ENCODE assay signal across 27 mouse cellular contexts in the genomic region with DNA sequence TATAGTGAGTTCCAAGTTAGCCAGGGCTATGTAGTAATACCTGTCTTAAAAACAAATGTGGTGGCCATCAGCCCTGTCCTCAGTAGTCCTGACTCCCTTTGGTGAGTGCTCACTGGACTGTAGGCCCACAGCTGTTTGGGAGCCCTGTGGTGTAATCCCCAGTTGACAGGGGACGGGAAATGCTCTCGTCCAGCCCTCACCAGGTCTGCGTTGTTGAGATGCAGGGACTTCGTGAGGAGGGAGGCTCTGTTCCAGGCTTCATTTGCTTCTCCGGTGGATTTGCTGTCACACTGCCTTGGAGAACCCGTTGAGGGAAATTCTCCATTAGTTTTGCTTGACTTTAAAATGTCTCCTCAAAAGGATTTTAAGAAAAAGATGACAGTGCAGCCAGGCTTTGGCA.
"Had no signal": no experiment of that assay in that cellular context is flagged by ENCODE, and none has a peak within 500 bp of the region (broad histone marks: within the 10 kb centered on the region; RNA-seq: fewer than 3 reads in every experiment).

No protein-coding gene starts in this region.

- H3K4me3 ChIP-seq: embryonic facial prominence, embryonic 12.5 days; embryonic facial prominence, embryonic 13.5 days; embryonic facial prominence, embryonic 15.5 days; erythroblast, embryonic 14.5 days; forebrain, embryonic 10.5 days; forebrain, embryonic 12.5 days; forebrain, embryonic 13.5 days; forebrain, embryonic 15.5 days; gastrocnemius, adult 2 months had no signal

- H3K9me3 ChIP-seq: embryonic facial prominence, embryonic 12.5 days; embryonic facial prominence, embryonic 13.5 days; embryonic facial prominence, embryonic 15.5 days; forebrain, embryonic 10.5 days; forebrain, embryonic 12.5 days; forebrain, embryonic 13.5 days; forebrain, embryonic 15.5 days had no signal

- ATAC-seq: forebrain, embryonic 13.5 days; forebrain, embryonic 14.5 days; forebrain, embryonic 15.5 days; forebrain, embryonic 16.5 days; forebrain, postnatal 0 days had no signal

- H3K27ac ChIP-seq: embryonic facial prominence, embryonic 12.5 days; embryonic facial prominence, embryonic 13.5 days; embryonic facial prominence, embryonic 15.5 days; forebrain, embryonic 10.5 days; forebrain, embryonic 12.5 days; forebrain, embryonic 13.5 days; forebrain, embryonic 15.5 days; gastrocnemius, adult 2 months had no signal

- DNase-seq: cerebellum, adult 18-20 months; cerebellum, adult 2 months; cerebellum, adult 8-10 months; cerebellum, adult 9-10 months; cerebellum, adult 9-11 months; cerebellum, postnatal 10 days; cerebellum, postnatal 14 days; cerebellum, postnatal 25 days; cerebellum, postnatal 36 days; embryo, embryonic 11 days; forebrain, postnatal 0 days; gastrocnemius, adult 2 months; gastrocnemius, postnatal 10 days; gastrocnemius, postnatal 14 days; gastrocnemius, postnatal 25 days; gastrocnemius, postnatal 36 days; heart, adult 18-20 months had no signal

- H3K4me1 ChIP-seq: embryonic facial prominence, embryonic 12.5 days; forebrain, embryonic 10.5 days; forebrain, embryonic 12.5 days; forebrain, embryonic 13.5 days; forebrain, embryonic 15.5 days had no signal

- H3K9ac ChIP-seq: embryonic facial prominence, embryonic 12.5 days; embryonic facial prominence, embryonic 13.5 days; embryonic facial prominence, embryonic 15.5 days; forebrain, embryonic 12.5 days; forebrain, embryonic 13.5 days; forebrain, embryonic 15.5 days; forebrain, postnatal 0 days had no signal

- H3K4me2 ChIP-seq: embryonic facial prominence, embryonic 12.5 days; embryonic facial prominence, embryonic 13.5 days; embryonic facial prominence, embryonic 15.5 days; forebrain, embryonic 12.5 days; forebrain, embryonic 13.5 days; forebrain, embryonic 15.5 days had no signal

- H3K27me3 ChIP-seq: embryonic facial prominence, embryonic 12.5 days; embryonic facial prominence, embryonic 13.5 days; embryonic facial prominence, embryonic 15.5 days; forebrain, embryonic 12.5 days; forebrain, embryonic 13.5 days; forebrain, embryonic 15.5 days had no signal
